Mouse (Mus musculus) embryonic stem cell, embryonic (primary cell): ENCODE measurements around the gene Rora.

ENCODE experiments used
- CTCF ChIA-PET, 4 experiments: fragments of 300-600 bp in 2 of 4; fragments of 350-600 bp in 2 of 4; sonication (Branson Sonifier 250); formaldehyde crosslinking; loops; one replicate each; lab custom pipeline; 2022; ENCODE audit warnings: inconsistent platforms in 2 of 4; lab: Charles Lee
- POLR2A ChIA-PET, 4 experiments: fragments of 300-600 bp in 2 of 4; fragments of 350-600 bp in 2 of 4; sonication (Branson Sonifier 250); formaldehyde crosslinking; loops; one replicate each; lab custom pipeline; 2022; ENCODE audit warnings: antibody characterized with exemption in 4 of 4, inconsistent platforms in 1 of 4; lab: Charles Lee

Rora gene

DNA sequence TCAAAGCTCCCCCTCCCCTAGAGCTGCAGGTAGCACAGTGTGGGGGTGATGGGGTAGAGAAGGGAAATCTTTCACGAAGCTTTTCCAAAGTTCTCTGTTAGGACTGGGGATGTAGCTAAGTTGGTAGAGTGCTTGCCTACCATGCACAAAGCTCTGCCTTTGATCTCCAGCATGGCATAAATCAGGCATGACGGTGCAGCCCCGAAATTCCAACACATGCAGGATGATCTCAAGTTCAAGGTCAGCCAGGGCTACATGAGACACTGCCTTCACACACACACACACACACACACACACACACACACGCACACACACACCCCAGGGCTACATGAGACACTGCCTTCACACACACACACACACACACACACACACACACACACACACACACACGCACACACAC, 129.7 kb downstream of the Rora start:
- ChIA-PET CTCF (interaction anchor here in 2 of 4 experiments (0.8 to 1.4 kb wide), 4 partner anchors 9 to 15 kb away, joined by 3 to 5 read pairs (median 3); no protein-coding TSS in a partner anchor), POLR2A (interaction anchor here in 1 of 4 experiments (0.7 kb wide), 1 partner anchor 278 kb away, joined by 3 read pairs; no protein-coding TSS in a partner anchor)

DNA sequence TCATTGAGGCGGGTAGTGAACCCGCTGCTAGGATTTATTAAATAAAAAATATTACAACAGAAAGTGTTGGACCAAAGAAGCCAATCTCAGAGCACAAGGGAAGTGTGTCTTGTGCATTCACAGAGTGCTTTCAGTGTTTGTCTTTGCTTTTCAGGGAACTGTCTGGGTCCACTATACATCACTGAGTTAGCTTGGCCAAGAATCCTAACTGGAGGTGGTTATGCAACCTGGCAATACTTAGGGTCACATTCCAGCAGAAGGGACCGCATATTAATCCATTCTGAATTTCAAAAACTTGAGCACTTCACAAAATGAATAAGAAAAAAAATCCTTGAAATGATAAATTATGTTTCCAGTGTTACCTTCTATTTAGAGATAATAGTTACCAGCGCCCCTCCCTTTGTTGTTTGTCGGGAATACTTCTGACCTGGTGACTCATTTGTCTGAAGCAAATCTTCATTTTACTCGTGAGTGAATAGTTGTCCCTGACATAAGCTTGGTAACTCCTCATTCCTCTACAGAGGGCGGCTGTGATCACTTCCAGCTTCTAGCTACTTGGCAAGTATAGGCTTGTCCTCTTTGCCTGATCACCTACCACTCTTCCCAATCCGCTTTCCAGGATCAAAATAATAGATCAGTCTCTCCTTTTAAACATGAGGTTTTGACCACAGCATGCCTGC, 133.2 kb downstream of the Rora start:
- CTCF ChIA-PET, result no interaction called here
- POLR2A ChIA-PET, result interaction anchor here in 2 of 4 experiments (0.9 to 1.3 kb wide), 2 partner anchors 12 to 126 kb away, joined by 3 read pairs; no protein-coding TSS in a partner anchor

DNA sequence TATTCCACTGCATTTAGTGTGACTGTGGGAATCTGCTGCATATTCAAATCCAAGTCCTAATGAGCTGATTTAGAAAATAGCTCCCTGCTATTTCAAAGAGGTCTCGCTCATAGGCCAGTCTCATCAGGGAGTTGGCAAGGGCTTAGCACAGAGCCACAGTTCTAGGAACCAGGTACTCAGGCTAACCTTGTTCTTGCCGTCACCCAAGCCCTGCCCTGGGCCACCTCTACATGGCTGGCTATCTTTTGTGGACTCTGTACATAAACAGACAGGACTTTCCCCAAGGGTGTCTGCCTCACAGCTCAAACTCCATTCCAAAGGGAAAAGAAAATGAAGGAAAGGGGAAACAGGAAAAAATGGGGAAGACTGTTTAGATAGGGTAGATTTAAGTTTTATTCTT, 134.1 kb downstream of the Rora start:
- CTCF ChIA-PET, result no interaction called here

DNA sequence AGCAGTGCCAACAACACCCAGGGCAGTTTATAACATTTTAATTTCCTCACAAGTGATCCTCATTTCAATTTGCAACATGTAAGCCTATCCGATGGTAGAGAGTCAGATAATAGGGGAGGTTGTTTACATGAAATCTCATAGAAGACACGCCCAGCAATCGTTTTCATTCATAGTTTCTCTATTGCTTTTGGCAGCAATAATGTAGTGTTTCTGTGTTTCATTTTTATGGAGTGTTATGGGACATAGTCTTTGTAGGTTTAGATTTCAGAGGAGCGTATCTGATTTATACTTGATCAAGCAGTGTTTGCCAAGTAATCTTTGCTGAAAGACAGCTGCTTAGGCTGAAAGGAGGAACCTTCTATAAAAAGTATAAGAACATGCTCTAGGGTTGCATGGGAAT, 137.3 kb downstream of the Rora start:
- ChIA-PET CTCF (interaction anchor here in 1 of 4 experiments (0.5 kb wide), 1 partner anchor 25 kb away, joined by 3 read pairs; no protein-coding TSS in a partner anchor), POLR2A (no interaction called here)

More for the DNA sequence above, 134.1 kb downstream of the Rora start:
- POLR2A ChIA-PET, result interaction anchor here in 2 of 4 experiments (0.9 to 1.3 kb wide), 2 partner anchors 11 to 125 kb away, joined by 3 read pairs; no protein-coding TSS in a partner anchor

DNA sequence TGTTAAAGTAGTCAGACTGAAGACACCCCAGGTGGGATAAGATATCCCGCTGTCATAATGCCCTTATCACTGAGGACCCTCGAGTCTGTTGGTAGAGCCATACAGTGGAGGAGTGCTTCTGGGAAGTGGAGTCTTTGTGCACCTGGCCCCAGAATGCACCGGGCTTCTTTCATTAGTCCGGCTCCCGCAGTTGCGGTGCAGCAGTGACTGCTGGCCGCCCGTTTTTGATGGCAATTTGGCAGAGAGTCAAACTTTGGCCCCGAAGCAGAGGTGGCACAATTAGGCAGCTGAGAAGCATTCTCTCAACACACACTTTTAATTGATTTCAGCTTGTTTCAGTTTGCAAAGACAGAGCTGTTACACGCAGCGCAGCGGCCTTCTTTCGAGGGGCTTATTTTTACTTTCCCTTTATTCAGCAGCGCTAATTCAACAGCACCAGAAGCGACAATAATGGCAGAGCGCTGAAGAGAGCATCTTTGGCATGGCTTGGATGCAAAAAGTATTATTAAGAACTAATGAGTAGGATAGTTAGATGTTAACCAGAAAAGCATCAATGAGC, 138.5 kb downstream of the Rora start:
- POLR2A ChIA-PET, result interaction anchor here in 1 of 4 experiments (1.3 kb wide), 1 partner anchor 16 kb away, joined by 3 read pairs; no protein-coding TSS in a partner anchor
- CTCF ChIA-PET, result interaction anchor here in 2 of 4 experiments (0.9 to 1.2 kb wide), 2 partner anchors 9 to 18 kb away, joined by 3 to 4 read pairs; no protein-coding TSS in a partner anchor

DNA sequence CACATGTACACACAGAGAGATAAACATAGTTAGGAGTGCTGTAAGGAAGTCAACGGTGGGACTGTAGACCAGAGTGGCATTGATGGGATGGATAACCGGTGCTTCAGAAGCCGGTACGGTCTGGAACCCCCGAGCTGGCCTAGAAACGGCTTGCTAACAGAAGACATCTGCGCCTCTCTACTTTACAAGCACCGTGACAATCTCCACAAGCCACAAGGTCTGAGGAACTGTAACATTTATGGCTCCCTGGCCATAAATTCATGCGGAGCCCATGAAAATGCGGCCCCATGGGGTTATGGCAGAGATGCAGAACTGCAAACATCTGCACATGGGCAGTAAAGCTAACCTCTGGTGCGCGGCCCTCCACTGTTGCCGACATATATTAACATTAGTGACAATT, 141.7 kb downstream of the Rora start:
- POLR2A ChIA-PET, result no interaction called here

DNA sequence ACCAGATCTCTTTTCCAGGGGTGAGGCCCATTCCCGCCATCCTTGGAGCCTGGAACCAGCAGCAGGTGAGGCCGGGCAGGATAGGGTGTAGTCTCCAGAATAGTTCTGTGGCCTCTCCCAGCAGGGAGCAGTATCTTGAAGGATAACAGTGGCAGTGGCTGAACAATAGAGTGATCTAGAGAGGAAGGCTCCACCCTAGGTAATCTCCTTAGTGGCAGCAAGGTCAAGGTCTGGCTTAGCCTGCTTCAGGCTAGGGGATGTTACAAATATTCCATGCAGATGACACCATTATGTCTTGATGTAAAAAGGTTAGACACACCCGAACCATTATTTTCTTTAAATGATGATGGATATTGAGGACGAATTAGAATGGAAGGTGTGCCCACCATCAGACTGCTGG, 144.6 kb downstream of the Rora start:
- ChIA-PET POLR2A (interaction anchor here in 2 of 4 experiments (0.6 to 1.5 kb wide), 6 partner anchors 11 to 1246 kb away, joined by 3 to 4 read pairs (median 3); no protein-coding TSS in a partner anchor), CTCF (interaction anchor here in 3 of 4 experiments (0.5 to 1.1 kb wide), 5 partner anchors 15 to 238 kb away, joined by 3 to 5 read pairs (median 3); no protein-coding TSS in a partner anchor)

More for the DNA sequence above, 141.7 kb downstream of the Rora start:
- CTCF ChIA-PET, result no interaction called here

DNA sequence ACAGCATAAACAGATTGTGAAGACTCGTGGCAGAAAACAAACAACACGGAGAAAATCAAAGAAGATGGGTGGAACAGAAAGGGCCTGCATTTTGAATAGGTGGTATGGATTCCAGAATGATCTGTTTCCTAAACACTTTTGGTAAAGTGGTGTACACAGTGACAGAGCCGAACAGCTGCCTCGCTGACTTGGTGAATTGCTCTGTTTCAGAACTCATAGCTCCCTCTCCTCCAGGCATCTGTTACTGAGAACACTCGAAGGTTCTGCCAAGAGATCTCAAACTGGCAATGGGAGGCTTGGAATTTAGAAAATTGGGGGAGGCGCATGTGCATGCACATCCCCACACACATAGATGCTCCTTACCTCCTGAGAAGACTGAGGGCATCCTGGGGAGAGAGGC, 145.5 kb downstream of the Rora start:
- POLR2A ChIA-PET, result interaction anchor here in 2 of 4 experiments (1.5 kb wide), 2 partner anchors 12 to 19 kb away, joined by 3 read pairs; no protein-coding TSS in a partner anchor
- CTCF ChIA-PET, result no interaction called here

DNA sequence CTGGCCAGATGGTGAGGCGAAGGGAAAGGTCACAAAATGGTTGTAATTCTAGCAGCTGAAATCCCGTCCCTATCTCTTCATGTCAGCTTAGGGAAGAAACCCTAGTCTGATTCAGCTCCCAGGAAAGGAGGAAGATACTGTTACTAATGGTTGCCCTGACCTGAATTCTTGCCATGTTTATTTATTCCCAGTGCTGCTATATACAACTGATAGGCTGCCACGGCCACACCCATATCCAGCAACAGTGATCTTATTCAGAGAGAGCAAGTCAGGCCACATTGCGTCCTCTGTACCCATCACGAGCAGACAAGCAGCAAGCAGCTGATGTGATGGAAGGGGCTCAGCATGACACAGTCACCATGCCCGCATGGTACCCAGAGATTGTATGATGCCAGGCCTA, 150.6 kb downstream of the Rora start:
- ChIA-PET POLR2A (no interaction called here), CTCF (no interaction called here)

DNA sequence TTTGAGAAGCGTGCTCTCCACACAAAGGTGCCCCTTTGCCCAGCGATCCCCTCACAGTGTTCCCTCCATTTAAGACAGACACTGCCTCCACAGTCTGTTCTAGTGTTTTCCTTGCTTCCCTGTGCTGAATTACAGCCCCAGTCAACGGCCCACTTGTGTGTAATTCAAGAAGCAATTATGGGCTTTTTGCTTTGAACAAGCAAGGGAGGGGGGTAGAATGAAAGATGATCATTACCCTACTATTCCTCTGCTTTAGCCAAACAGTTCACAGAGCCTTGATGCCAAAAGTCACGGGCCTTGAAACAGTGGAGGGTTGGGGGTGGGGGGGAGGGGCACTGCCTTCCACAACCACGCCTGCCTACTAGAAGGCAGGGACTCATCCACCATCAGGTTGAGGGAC, 152.2 kb downstream of the Rora start:
- ChIA-PET CTCF (no interaction called here), POLR2A (no interaction called here)

DNA sequence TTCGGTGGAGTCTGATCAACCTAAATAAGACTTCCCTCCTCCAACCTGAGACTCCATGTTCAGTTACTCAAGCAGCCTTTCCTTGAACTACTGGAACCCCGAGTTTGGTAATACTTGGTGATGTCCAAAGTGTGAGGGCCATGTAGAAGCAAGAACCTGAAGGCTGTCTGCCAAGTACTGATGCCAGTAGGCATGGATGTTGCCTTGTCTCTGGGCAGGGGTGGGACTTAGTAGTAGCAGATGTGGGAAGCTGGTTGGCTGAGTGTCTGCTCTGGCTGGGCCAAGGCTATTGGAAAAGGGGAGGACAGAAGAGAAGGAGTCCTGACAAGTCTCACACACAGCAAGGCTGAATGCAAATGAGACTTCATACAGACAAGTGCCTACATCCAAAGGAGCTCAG, 154.1 kb downstream of the Rora start:
- POLR2A ChIA-PET, result no interaction called here
- CTCF ChIA-PET, result no interaction called here

DNA sequence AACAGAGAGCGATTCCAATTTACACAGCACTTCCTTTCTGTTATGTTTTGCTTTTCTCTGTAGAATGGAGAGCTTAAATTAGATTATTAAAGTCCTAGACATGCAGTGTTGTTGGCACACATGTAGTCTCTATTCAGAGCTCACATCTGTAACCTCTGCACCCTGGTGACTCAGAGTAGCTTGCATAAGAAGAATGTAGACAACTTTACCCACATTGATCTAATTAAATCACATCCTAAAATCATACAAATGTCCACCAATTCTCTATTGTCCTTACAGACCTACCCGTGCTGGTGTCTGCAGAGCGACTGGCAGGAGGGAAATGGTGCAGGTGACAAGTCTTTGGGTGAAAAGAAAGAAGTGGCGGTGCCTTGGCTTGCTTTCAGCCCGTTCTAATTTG, 155.9 kb downstream of the Rora start:
- CTCF ChIA-PET, result no interaction called here

DNA sequence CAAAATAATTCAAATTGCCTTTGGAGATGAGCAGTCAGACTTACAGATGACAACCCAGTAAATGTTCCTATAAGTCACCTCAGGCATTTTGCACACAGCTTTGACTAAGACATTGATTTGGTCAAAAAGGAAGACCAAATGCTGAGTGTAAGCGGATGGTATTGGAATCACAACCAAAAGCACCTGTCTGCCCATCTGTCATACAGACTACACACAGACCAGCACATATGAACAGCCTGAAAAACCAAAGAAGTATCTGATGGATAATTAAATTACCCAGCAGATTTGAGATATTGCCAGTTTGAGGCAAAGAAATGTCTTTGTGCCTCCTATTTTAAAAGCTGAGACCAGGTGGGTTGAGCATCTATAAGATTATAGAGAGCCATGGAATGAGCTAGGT, 161.1 kb downstream of the Rora start:
- CTCF ChIA-PET, result no interaction called here

More for the DNA sequence above, 155.9 kb downstream of the Rora start:
- POLR2A ChIA-PET, result no interaction called here

DNA sequence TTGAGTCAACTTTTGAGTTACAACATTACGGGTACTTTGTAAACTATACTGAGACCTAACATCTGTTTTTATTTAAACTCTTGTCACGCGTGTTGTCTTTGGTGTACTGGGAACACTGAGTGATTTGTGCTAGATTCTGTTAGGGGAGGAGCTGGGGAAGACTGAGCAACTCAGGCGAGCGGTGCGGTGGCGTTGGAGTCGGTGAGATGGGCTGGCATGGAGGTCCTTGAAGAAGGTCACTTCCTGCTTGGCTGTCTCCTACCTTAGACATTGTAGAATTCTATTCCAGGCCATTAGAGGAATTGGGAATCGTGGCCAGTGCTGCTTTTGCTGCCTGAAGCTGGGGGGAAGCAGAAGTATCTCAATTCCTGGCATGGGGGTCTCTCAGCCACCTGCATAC, 162.3 kb downstream of the Rora start:
- ChIA-PET POLR2A (no interaction called here), CTCF (no interaction called here)

More for the DNA sequence above, 161.1 kb downstream of the Rora start:
- POLR2A ChIA-PET, result interaction anchor here in 1 of 4 experiments (0.5 kb wide), 1 partner anchor 12 kb away, joined by 7 read pairs; no protein-coding TSS in a partner anchor

DNA sequence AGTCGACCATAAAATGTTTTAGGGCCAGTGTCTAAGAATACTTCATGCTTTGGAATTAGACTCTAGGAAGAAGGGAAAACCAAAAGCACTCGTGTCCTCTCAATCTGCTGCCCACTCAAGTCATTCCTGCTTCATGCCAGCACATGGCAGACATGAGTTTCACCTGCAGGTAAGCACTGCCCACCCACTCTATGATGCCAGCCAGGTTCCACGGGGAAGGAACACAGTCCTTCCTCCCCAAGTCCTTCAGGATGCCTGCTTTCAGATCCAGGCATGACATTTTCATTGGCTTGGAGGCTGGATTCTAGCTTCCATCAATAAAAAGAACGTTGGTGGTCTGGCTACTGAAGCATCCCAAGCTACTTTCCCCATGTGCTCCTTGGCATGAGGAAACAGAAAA, 166.4 kb downstream of the Rora start:
- ChIA-PET POLR2A (no interaction called here), CTCF (no interaction called here)

DNA sequence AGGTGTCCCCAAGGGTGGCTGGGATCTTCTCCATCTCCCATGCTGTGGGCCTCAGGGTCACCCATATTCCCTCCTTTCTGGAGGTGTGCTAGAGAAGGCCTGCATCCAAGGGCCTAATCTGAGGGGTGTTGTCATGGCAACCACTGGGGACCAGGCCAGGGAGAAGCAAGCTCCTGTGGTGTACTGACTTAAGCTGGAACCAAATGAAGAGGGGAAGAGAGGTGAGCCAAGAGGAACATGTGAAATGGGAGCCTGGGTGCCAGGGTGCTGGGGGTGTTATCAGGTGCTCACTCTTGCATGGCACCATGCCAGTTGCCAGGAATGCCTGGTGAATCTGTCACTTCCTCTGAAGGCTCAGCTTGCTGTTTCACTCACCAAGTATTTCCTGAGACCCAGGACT, 166.9 kb downstream of the Rora start:
- POLR2A ChIA-PET, result no interaction called here
- CTCF ChIA-PET, result no interaction called here

DNA sequence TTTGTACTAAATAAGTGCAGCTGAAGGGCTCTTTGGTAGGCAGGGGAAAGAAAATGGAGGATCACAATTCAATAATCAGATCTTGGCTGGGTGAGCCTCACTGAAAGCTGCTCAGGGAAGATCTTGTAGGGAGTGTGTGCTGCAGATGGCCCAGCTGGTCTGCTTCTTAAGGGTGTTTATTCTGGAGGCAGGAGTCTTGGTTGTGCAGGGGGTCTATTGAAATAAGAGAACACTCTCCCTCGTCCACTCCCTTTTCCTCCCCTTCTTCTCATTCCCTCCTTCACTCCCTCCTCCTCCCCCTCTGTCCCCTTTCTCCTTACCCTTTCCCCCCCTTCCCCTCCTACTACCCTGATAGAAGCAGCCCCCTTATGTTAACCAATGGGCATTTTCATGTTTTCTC, 167.8 kb downstream of the Rora start:
- ChIA-PET CTCF (interaction anchor here in 1 of 4 experiments (0.7 kb wide), 1 partner anchor 611 kb away, joined by 3 read pairs; no protein-coding TSS in a partner anchor), POLR2A (interaction anchor here in 1 of 4 experiments (0.6 kb wide), 1 partner anchor 765 kb away, joined by 3 read pairs; no protein-coding TSS in a partner anchor)

DNA sequence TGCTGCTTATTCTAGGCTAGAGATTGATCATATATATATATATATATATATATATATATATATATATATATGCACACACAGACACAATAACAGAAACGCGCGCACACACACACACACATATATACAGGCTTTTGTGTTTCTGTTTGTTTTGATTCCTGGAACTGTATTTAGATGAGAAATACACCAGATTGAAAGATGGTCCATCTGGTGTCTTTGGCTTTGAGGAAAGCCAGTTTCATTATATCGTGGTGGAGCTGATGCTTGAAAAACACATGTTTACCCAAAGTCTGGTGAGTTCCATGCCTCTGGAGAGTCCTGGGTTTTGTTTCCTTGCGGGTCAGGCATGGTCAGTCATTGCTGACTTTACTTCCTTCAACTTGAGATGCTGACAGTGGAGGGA, 169.7 kb downstream of the Rora start:
- CTCF ChIA-PET, result no interaction called here
- POLR2A ChIA-PET, result no interaction called here

DNA sequence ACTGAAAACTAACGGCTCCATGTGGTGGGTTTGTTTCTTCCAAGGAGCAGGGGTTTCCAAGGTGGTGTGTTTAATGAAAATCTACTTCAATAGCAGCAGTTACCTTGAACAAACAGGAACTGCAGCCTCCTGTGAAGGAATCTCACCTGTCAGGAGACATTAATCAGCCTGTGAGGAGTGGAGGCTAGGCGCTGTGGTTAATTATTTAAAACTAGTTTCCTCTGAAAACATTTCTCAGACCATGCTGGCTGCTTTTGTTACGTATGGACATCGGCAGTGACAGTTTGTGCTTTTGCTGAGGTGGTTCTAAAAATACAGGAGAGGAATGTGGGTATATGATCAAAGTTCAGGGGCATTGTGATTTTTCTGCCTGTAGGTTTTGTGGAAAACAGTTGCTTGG, 171.5 kb downstream of the Rora start:
- CTCF ChIA-PET, result no interaction called here
- POLR2A ChIA-PET, result interaction anchor here in 1 of 4 experiments (0.6 to 0.9 kb wide), 2 partner anchors 11 to 598 kb away, joined by 3 read pairs; no protein-coding TSS in a partner anchor

DNA sequence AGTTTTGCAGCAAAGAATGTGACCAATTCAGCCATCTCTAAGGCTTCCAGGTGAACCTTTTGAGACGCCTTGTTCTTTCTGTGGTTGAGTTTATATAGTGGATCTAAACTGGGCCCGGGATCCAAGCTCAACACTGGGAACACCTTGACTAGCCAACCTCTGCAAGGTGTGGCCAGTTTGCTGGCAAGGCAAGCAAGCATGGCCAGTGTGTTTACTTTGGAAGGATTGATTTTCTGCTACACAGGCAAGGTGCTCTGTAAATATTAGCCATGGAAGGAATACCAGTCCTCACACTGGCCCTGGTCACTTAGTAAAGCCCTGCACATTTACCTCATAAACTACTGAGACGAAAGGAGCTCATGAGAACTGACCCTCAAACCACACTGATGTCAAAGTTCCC, 172.3 kb downstream of the Rora start:
- POLR2A ChIA-PET, result interaction anchor here in 1 of 4 experiments (0.9 kb wide), 1 partner anchor 10 kb away, joined by 3 read pairs; no protein-coding TSS in a partner anchor
- CTCF ChIA-PET, result no interaction called here
